Comparison of ENCODE assay signal across 7 mouse cellular contexts in genomic region chrX:4136135-4136534, GRCm38 (mm10).
A peak's percentile ranks its signal among the peaks of the same experiment; 100 is the strongest.
DNase-seq lines count a peak whose midpoint lies in the region; ATAC-seq and TF ChIP-seq lines count a peak whose summit lies in the region.
"Not testable (repeated sequence)": the region's sequence is repeated elsewhere in the genome, so short reads cannot be mapped to it uniquely, and the experiment has no call there.

No protein-coding gene starts in this region.

- H3K27me3 ChIP-seq in heart, embryonic 12.5 days (replicated peaks); liver, embryonic 13.5 days; stomach, postnatal 0 days (ENCODE audit: control insufficient read depth, insufficient read depth, low read length): not testable (repeated sequence)

- not testable (repeated sequence) for H3K9ac ChIP-seq in heart, embryonic 12.5 days; liver, embryonic 13.5 days; stomach, postnatal 0 days (ENCODE audit: low read length)

- H3K9me3 ChIP-seq in heart, embryonic 12.5 days (replicated peaks); liver, embryonic 13.5 days (replicated peaks); stomach, postnatal 0 days (ENCODE audit: control insufficient read depth, low read length): not testable (repeated sequence)

- H3K4me1 ChIP-seq in heart, embryonic 12.5 days (replicated peaks); liver, embryonic 13.5 days (replicated peaks); stomach, postnatal 0 days (replicated peaks; ENCODE audit: control insufficient read depth, insufficient read depth): not testable (repeated sequence)

- TF ChIP-seq CTCF in stomach, postnatal 0 days (IDR thresholded peaks at IDR 0.05; ENCODE audit: low read depth) = not testable (repeated sequence)

- H3K27ac ChIP-seq in heart, embryonic 12.5 days (ENCODE audit: poor library complexity, severe bottlenecking); liver, embryonic 13.5 days; stomach, postnatal 0 days (replicated peaks): not testable (repeated sequence)

- TF ChIP-seq EP300 in stomach, postnatal 0 days (optimal IDR thresholded peaks at IDR 0.05) = not testable (repeated sequence)

- H3K36me3 ChIP-seq in heart, embryonic 12.5 days; liver, embryonic 13.5 days; stomach, postnatal 0 days (ENCODE audit: control insufficient read depth, insufficient read depth, low read length): not testable (repeated sequence)

- ATAC-seq in erythroblast, adult 5-6 weeks (replicated peaks; ENCODE audit: low FRiP score, poor library complexity, severe bottlenecking) = peak; percentile 94
- ATAC-seq in heart, embryonic 12.5 days (ENCODE audit: insufficient number of reproducible peaks, low FRiP score) = peak; percentile 82; the same call in 1 of the 2 replicates
- ATAC-seq in liver, embryonic 13.5 days (ENCODE audit: low read depth) = peak; percentile 83
- peak; percentile 85; the same call in 1 of the 2 replicates for ATAC-seq in stomach, postnatal 0 days (ENCODE audit: low FRiP score, low TSS enrichment)

- peak; percentile 59 for DNase-seq in adrenal gland, postnatal 10 days
- DNase-seq in kidney, postnatal 4 days = peak; percentile 35 to 51
- DNase-seq in liver, embryonic 13.5 days; stomach, postnatal 0 days (ENCODE audit: low spot score): not testable (repeated sequence)
- DNase-seq in naive thymus-derived CD4-positive, alpha-beta T cell, adult 2 months (ENCODE audit: low read depth) = peak; percentile 0

- not testable (repeated sequence) for H3K4me2 ChIP-seq in heart, embryonic 12.5 days; liver, embryonic 13.5 days; stomach, postnatal 0 days (replicated peaks; ENCODE audit: low read depth)

- WGBS in heart, embryonic 12.5 days = 82% methylated on average over 6 of the region's 8 CpGs
- WGBS in liver, embryonic 13.5 days (ENCODE audit: insufficient replicate concordance) = 68% methylated on average over 7 of the region's 8 CpGs
- 91% methylated on average over 6 of the region's 8 CpGs for WGBS in stomach, postnatal 0 days

- H3K4me3 ChIP-seq in heart, embryonic 12.5 days; liver, embryonic 13.5 days (replicated peaks); stomach, postnatal 0 days (ENCODE audit: low read depth, low read length): not testable (repeated sequence)
